Mouse (Mus musculus) forebrain, embryonic 14.5 days (tissue): ENCODE data around the gene Mbtd1. TPM values are rescaled to one million over a fixed set of nuclear protein-coding genes. Genes with fewer than 3 reads are reported as not detected.

Experiments
- ATAC-seq: fragments of 200-750 bp; cut with Nextera tagmentation; 2 replicates; pipeline ENCODE4 v1.8.0; 2017; ENCODE audit warnings: mild to moderate bottlenecking, moderate library complexity
- DNase-seq: peaks from one replicate; pipeline ENCODE4 v3.0.0-alpha.2; 2015; ENCODE audit warnings: low spot score
- H3K27ac ChIP-seq: fragments of 300-500 bp; sonication (generic); 2 replicates; pipeline ENCODE4 v1.5.1; 2014; ENCODE audit warnings: low read depth, mild to moderate bottlenecking, control low read depth, low read length, moderate library complexity
- H3K27me3 ChIP-seq: fragments of 300-500 bp; sonication (generic); replicated peaks from 2 replicates; pipeline ENCODE4 v1.6.1; 2014; ENCODE audit warnings: low read length, control low read depth, mixed read lengths; ENCODE audit not compliant: control insufficient read depth, insufficient read depth
- H3K36me3 ChIP-seq: fragments of 300-500 bp; sonication (generic); 2 replicates; pipeline ENCODE4 v1.6.1; 2014; ENCODE audit warnings: low read length, control low read depth; ENCODE audit not compliant: control insufficient read depth, insufficient read depth
- H3K4me1 ChIP-seq: fragments of 300-500 bp; sonication (generic); 2 replicates; pipeline ENCODE4 v1.6.1; 2014; ENCODE audit warnings: antibody characterized with exemption, low read length, control low read depth; ENCODE audit not compliant: control insufficient read depth, insufficient read depth
- H3K4me2 ChIP-seq: fragments of 300-500 bp; sonication (generic); 2 replicates; pipeline ENCODE4 v1.6.1; 2014; ENCODE audit warnings: mild to moderate bottlenecking, control low read depth, low read length
- H3K4me3 ChIP-seq: fragments of 300-500 bp; sonication (generic); 2 replicates; pipeline ENCODE4 v1.5.1; 2014; ENCODE audit warnings: low read depth, low read length, control low read depth
- H3K9ac ChIP-seq: fragments of 300-500 bp; sonication (generic); 2 replicates; pipeline ENCODE4 v1.6.1; 2014; ENCODE audit warnings: mild to moderate bottlenecking, low read length, control low read depth, moderate library complexity
- H3K9me3 ChIP-seq: fragments of 300-500 bp; sonication (generic); replicated peaks from 2 replicates; pipeline ENCODE4 v1.6.1; 2016; ENCODE audit warnings: low read length, control low read depth, mixed read lengths; ENCODE audit not compliant: control insufficient read depth
- WGBS: fragments of 180-500 bp; shearing (Covaris S2); extraction: QIAGEN DNeasy Blood & Tissue Kit; methylation state at CpG from one replicate; pipeline ENCODE4 v1.1.7; 2014; 5-methylcytosine and 5-hydroxymethylcytosine counted together
- polyA plus RNA-seq: library from polyadenylated mRNA; unstranded; fragments of >200 nt; fragmentation: Nextera tagmentation; extraction: Ambion mirVana; gene quantifications from 2 replicates; pipeline ENCODE4 v1.2.1, GENCODE M21; 2014

Mbtd1 gene
- polyA plus RNA-seq, 1 experiment from 2014 or later: 27.2 TPM

GRCm38 (mm10) chr11:93884068-93884467 is 1.6 kb upstream of the Mbtd1 start:
- Histone ChIP-seq H3K9me3 (no peaks in the 10 kb centered on the region), H3K4me1 (peaks cover 20% of the 10 kb centered on the region), H3K36me3 (peaks cover 33% of the 10 kb centered on the region), H3K9ac (peak overlapping the region; percentile 79), H3K27me3 (no peaks in the 10 kb centered on the region), H3K27ac (no peak overlapping the region; the same call in 1 of the 2 replicates), H3K4me3 (peak overlapping the region; percentile 96), H3K4me2 (peak overlapping the region; percentile 93)
- DNase-seq: no peak
- ATAC-seq: no peak
- 88% methylated on average over 4 of the region's 4 CpGs for WGBS

- peak overlapping the region; percentile 94 for H3K27ac ChIP-seq
- DNase-seq: peak; percentile 73
- under 1% methylated on average over 66 of the region's 81 CpGs for WGBS
These were observed 616 bp upstream of the Mbtd1 start for GRCm38 (mm10) chr11:93884901-93885571.

GRCm38 (mm10) chr11:93886411-93887079 is 893 bp downstream of the Mbtd1 start:
- Histone ChIP-seq H3K4me2 (peak overlapping the region; percentile 93), H3K9ac (peak overlapping the region; percentile 94), H3K4me1 (peaks cover 20% of the 10 kb centered on the region), H3K27ac (peak overlapping the region; percentile 94), H3K4me3 (peak overlapping the region; percentile 96), H3K9me3 (no peaks in the 10 kb centered on the region), H3K27me3 (no peaks in the 10 kb centered on the region), H3K36me3 (peaks cover 20% of the 10 kb centered on the region; the same call in 1 of the 2 replicates)
- ATAC-seq (no peak), DNase-seq (peak; percentile 57)
- under 1% methylated on average over 27 of the region's 34 CpGs for WGBS

More at GRCm38 (mm10) chr11:93884901-93885571, 616 bp upstream of the Mbtd1 start:
- H3K4me1 ChIP-seq: peaks cover 20% of the 10 kb centered on the region
- H3K4me3 ChIP-seq: peak overlapping the region; percentile 96
- no peaks in the 10 kb centered on the region for H3K9me3 ChIP-seq
- H3K36me3 ChIP-seq: peaks cover 28% of the 10 kb centered on the region
- no peaks in the 10 kb centered on the region for H3K27me3 ChIP-seq
- H3K4me2 ChIP-seq: peak overlapping the region; percentile 93
- peak; percentile 47 for ATAC-seq
- H3K9ac ChIP-seq: peak overlapping the region; percentile 79

GRCm38 (mm10) chr11:93887080-93887447 is 1.4 kb downstream of the Mbtd1 start:
- Histone ChIP-seq H3K36me3 (peaks cover 21% of the 10 kb centered on the region; the same call in 1 of the 2 replicates), H3K4me3 (peak overlapping the region; percentile 96), H3K27me3 (no peaks in the 10 kb centered on the region), H3K4me2 (peak overlapping the region; percentile 93), H3K27ac (no peak overlapping the region), H3K4me1 (peaks cover 20% of the 10 kb centered on the region), H3K9me3 (no peaks in the 10 kb centered on the region), H3K9ac (peak overlapping the region; percentile 94)
- 7% methylated on average over 4 of the region's 4 CpGs for WGBS
- ATAC-seq (no peak), DNase-seq (no peak)

GRCm38 (mm10) chr11:93897732-93898131 is 12.1 kb downstream of the Mbtd1 start:
- no peaks in the 10 kb centered on the region for H3K27me3 ChIP-seq
- DNase-seq: no peak
- H3K4me3 ChIP-seq: no peak overlapping the region
- no peak overlapping the region for H3K4me2 ChIP-seq
- H3K4me1 ChIP-seq: no peaks in the 10 kb centered on the region
- no peak overlapping the region for H3K9ac ChIP-seq
- no peak for ATAC-seq
- no peak overlapping the region for H3K27ac ChIP-seq
- 86% methylated on average over 3 of the region's 3 CpGs for WGBS
- H3K36me3 ChIP-seq: peaks cover 17% of the 10 kb centered on the region; the same call in 1 of the 2 replicates
- H3K9me3 ChIP-seq: no peaks in the 10 kb centered on the region

- Histone ChIP-seq H3K9ac (no peak overlapping the region), H3K36me3 (peaks cover 65% of the 10 kb centered on the region), H3K4me1 (no peaks in the 10 kb centered on the region), H3K9me3 (no peaks in the 10 kb centered on the region), H3K27ac (no peak overlapping the region), H3K4me3 (no peak overlapping the region), H3K4me2 (no peak overlapping the region), H3K27me3 (no peaks in the 10 kb centered on the region)
- no peak for ATAC-seq
- DNase-seq: no peak
- 79% methylated on average over 4 of the region's 4 CpGs for WGBS
These were observed 21.2 kb downstream of the Mbtd1 start for GRCm38 (mm10) chr11:93906834-93907233.

- WGBS: 90% methylated on average over 3 of the region's 3 CpGs
- H3K36me3 ChIP-seq: peaks cover 68% of the 10 kb centered on the region
- no peak overlapping the region for H3K27ac ChIP-seq
- H3K9me3 ChIP-seq: no peaks in the 10 kb centered on the region
- no peaks in the 10 kb centered on the region for H3K27me3 ChIP-seq
- DNase-seq: no peak
- no peak overlapping the region for H3K9ac ChIP-seq
- no peak overlapping the region for H3K4me2 ChIP-seq
- ATAC-seq: no peak
- H3K4me3 ChIP-seq: no peak overlapping the region
- H3K4me1 ChIP-seq: no peaks in the 10 kb centered on the region
These were observed 22.2 kb downstream of the Mbtd1 start for GRCm38 (mm10) chr11:93907839-93908238.

- no peak overlapping the region for H3K4me3 ChIP-seq
- H3K4me2 ChIP-seq: no peak overlapping the region
- no peaks in the 10 kb centered on the region for H3K4me1 ChIP-seq
- H3K9me3 ChIP-seq: no peaks in the 10 kb centered on the region
- peaks cover 71% of the 10 kb centered on the region for H3K36me3 ChIP-seq
- no peak overlapping the region for H3K27ac ChIP-seq
- no peaks in the 10 kb centered on the region for H3K27me3 ChIP-seq
- 93% methylated on average over 9 of the region's 9 CpGs for WGBS
- DNase-seq (no peak), ATAC-seq (no peak)
- no peak overlapping the region for H3K9ac ChIP-seq
These were observed 23.2 kb downstream of the Mbtd1 start for GRCm38 (mm10) chr11:93908829-93909228.

GRCm38 (mm10) chr11:93911603-93912002 is 26.0 kb downstream of the Mbtd1 start:
- DNase-seq (no peak), ATAC-seq (no peak)
- no peak overlapping the region for H3K4me2 ChIP-seq
- H3K27ac ChIP-seq: no peak overlapping the region
- no peak overlapping the region for H3K9ac ChIP-seq
- H3K36me3 ChIP-seq: peaks cover 78% of the 10 kb centered on the region
- no peaks in the 10 kb centered on the region for H3K4me1 ChIP-seq
- no peaks in the 10 kb centered on the region for H3K9me3 ChIP-seq
- H3K27me3 ChIP-seq: no peaks in the 10 kb centered on the region
- no peak overlapping the region for H3K4me3 ChIP-seq
- WGBS: 90% methylated on average over 3 of the region's 3 CpGs
